Mouse (Mus musculus): ENCODE measurements around the gene Gar1. TPM values are rescaled to one million over a fixed set of nuclear protein-coding genes. Genes with fewer than 3 reads are reported as not detected.

The Gar1 gene
- polyA plus RNA-seq, 1 experiment: not detected

GRCm38 (mm10) chr3:129782746-129783145 lies 48.5 kb downstream of the Gar1 start:
- 91% methylated on average over 3 of the region's 3 CpGs for WGBS
- Histone ChIP-seq H3K4me1 (ENCODE audit: control insufficient read depth, insufficient read depth, low read length) (no peaks in the 10 kb centered on the region), H3K27ac (ENCODE audit: insufficient read depth, low read depth, low read length) (no peak overlapping the region), H3K4me3 (ENCODE audit: insufficient read depth, low read depth, low read length) (no peak overlapping the region)
- TF ChIP-seq CTCF (IDR thresholded peaks at IDR 0.05; ENCODE audit: insufficient read depth, low read depth, low read length) (no peak), POLR2A (IDR thresholded peaks at IDR 0.05; ENCODE audit: insufficient read depth, low read depth, low read length) (no peak)

- Histone ChIP-seq H3K4me1 (ENCODE audit: control insufficient read depth, insufficient read depth, low read length) (no peaks in the 10 kb centered on the region), H3K4me3 (ENCODE audit: insufficient read depth, low read depth, low read length) (no peak overlapping the region), H3K27ac (ENCODE audit: insufficient read depth, low read depth, low read length) (no peak overlapping the region)
- WGBS: 46% methylated on average over 10 of the region's 10 CpGs
- TF ChIP-seq CTCF (IDR thresholded peaks at IDR 0.05; ENCODE audit: insufficient read depth, low read depth, low read length) (no peak), POLR2A (IDR thresholded peaks at IDR 0.05; ENCODE audit: insufficient read depth, low read depth, low read length) (no peak)
Measured at GRCm38 (mm10) chr3:129781435-129781834, 49.8 kb downstream of the Gar1 start.

Other genes starting within 250 kb of the Gar1 start
- not detected in 2 replicates for gene Egf, start 76.1 kb downstream of the Gar1 start, polyA plus RNA-seq (2012; ENCODE audit: insufficient read depth, insufficient read length, low replicate concordance, missing spikeins)
- not detected in 2 replicates for gene Lrit3, start 27.4 kb downstream of the Gar1 start, polyA plus RNA-seq (2012; ENCODE audit: insufficient read depth, insufficient read length, low replicate concordance, missing spikeins)
- gene Rrh, start 8.8 kb downstream of the Gar1 start, polyA plus RNA-seq (2012; ENCODE audit: insufficient read depth, insufficient read length, low replicate concordance, missing spikeins): not detected in 2 replicates
- not detected in 2 replicates for gene Cfi, start 4.5 kb upstream of the Gar1 start, polyA plus RNA-seq (2012; ENCODE audit: insufficient read depth, insufficient read length, low replicate concordance, missing spikeins)
- not detected in 2 replicates for gene Pla2g12a, start 47.2 kb upstream of the Gar1 start, polyA plus RNA-seq (2012; ENCODE audit: insufficient read depth, insufficient read length, low replicate concordance, missing spikeins)
- gene Casp6, start 70.0 kb upstream of the Gar1 start, polyA plus RNA-seq (2012; ENCODE audit: insufficient read depth, insufficient read length, low replicate concordance, missing spikeins): not detected in 2 replicates
- not detected in 2 replicates for gene Mcub, start 138.8 kb upstream of the Gar1 start, polyA plus RNA-seq (2012; ENCODE audit: insufficient read depth, insufficient read length, low replicate concordance, missing spikeins)
- 400 TPM in 1 of 2 replicates, not detected in the other for gene Sec24b, start 230.2 kb upstream of the Gar1 start, polyA plus RNA-seq (2012; ENCODE audit: insufficient read depth, insufficient read length, low replicate concordance, missing spikeins)